Mouse (Mus musculus) limb, embryonic 14.5 days (tissue): ENCODE data around the gene Tacstd2. TPM values are rescaled to one million over a fixed set of nuclear protein-coding genes. Genes with fewer than 3 reads are reported as not detected.

ENCODE experiments used
- ATAC-seq: fragments of 200-750 bp; cut with Nextera tagmentation; 2 replicates; pipeline ENCODE4 v1.8.0; 2017; ENCODE audit warnings: low read depth, moderate number of reproducible peaks, moderate TSS enrichment; ENCODE audit not compliant: low FRiP score
- DNase-seq: peaks from one replicate; pipeline ENCODE4 v3.0.0-alpha.2; 2015; ENCODE audit warnings: low spot score
- H3K27ac ChIP-seq: fragments of 300-500 bp; sonication (generic); replicated peaks from 2 replicates; pipeline ENCODE4 v1.5.1; 2014; ENCODE audit warnings: low read depth, mild to moderate bottlenecking, low read length, moderate library complexity, mixed read lengths
- H3K27me3 ChIP-seq: fragments of 300-500 bp; sonication (generic); 2 replicates; pipeline ENCODE4 v1.6.1; 2014; ENCODE audit warnings: low read length, mixed read lengths; ENCODE audit not compliant: control insufficient read depth, insufficient read depth
- H3K36me3 ChIP-seq: fragments of 300-500 bp; sonication (generic); 2 replicates; pipeline ENCODE4 v1.6.1; 2014; ENCODE audit warnings: mild to moderate bottlenecking, low read length, moderate library complexity, mixed read lengths; ENCODE audit not compliant: control insufficient read depth, insufficient read depth
- H3K4me1 ChIP-seq: fragments of 300-500 bp; sonication (generic); 2 replicates; pipeline ENCODE4 v1.6.1; 2014; ENCODE audit warnings: antibody characterized with exemption, low read length, mixed read lengths; ENCODE audit not compliant: control insufficient read depth, insufficient read depth
- H3K4me2 ChIP-seq: fragments of 300-500 bp; sonication (generic); replicated peaks from 2 replicates; pipeline ENCODE4 v1.6.1; 2014; ENCODE audit warnings: low read depth, mild to moderate bottlenecking, low read length, moderate library complexity; ENCODE audit not compliant: severe bottlenecking
- H3K4me3 ChIP-seq: fragments of 300-500 bp; sonication (generic); replicated peaks from 2 replicates; pipeline ENCODE4 v1.5.1; 2014; ENCODE audit warnings: low read length
- H3K9ac ChIP-seq: fragments of 300-500 bp; sonication (generic); 2 replicates; pipeline ENCODE4 v1.6.1; 2014; ENCODE audit warnings: mild to moderate bottlenecking, low read depth, low read length, moderate library complexity; ENCODE audit not compliant: severe bottlenecking
- H3K9me3 ChIP-seq: fragments of 300-500 bp; sonication (generic); 2 replicates; pipeline ENCODE4 v1.6.1; 2016; ENCODE audit warnings: low read length; ENCODE audit not compliant: control insufficient read depth
- POLR2A ChIP-seq: fragments of 200-500 bp; IDR thresholded peaks from 2 replicates; pipeline ENCODE4 v1.8.0; 2012; ENCODE audit warnings: inconsistent platforms, mild to moderate bottlenecking, moderate library complexity, borderline replicate concordance; ENCODE audit not compliant: insufficient read depth, insufficient read length; ENCODE audit errors: extremely low read depth
- WGBS: fragments of 180-500 bp; shearing (Covaris S2); extraction: QIAGEN DNeasy Blood & Tissue Kit; methylation state at CpG from one replicate; pipeline ENCODE4 v1.1.7; 2014; 5-methylcytosine and 5-hydroxymethylcytosine counted together
- polyA plus RNA-seq, 2 experiments: library from polyadenylated mRNA; depleted of rRNA in 1 of 2; stranded (reverse) in 1 of 2; unstranded in 1 of 2; fragments of >200 nt; fragmentation: Nextera tagmentation in 1 of 2; extraction: Ambion mirVana in 1 of 2; gene quantifications; 2 replicates each; pipeline versions ENCODE4 v1.2.1 to v1.2.3; 2012 to 2014

The Tacstd2 gene
- polyA plus RNA-seq (2012; rRNA removed) (70.8 and 87.1 TPM in 2 replicates), polyA plus RNA-seq (2014; fragmentation: Nextera tagmentation; extraction: Ambion mirVana) (152 and 195 TPM in 2 replicates)

- DNase-seq (no peak), ATAC-seq (no peak; the same call in 1 of the 2 replicates)
- Histone ChIP-seq H3K27me3 (peaks cover 53% of the 10 kb centered on the region), H3K4me1 (peaks cover 6% of the 10 kb centered on the region), H3K36me3 (no peaks in the 10 kb centered on the region), H3K9ac (peak within 1 kb of the TSS; percentile 38), H3K4me2 (peak within 1 kb of the TSS; percentile 64), H3K27ac (no peak within 1 kb of the TSS), H3K4me3 (peak within 1 kb of the TSS; percentile 41), H3K9me3 (no peaks in the 10 kb centered on the region)
- TF ChIP-seq POLR2A = no peak
- 5% methylated on average over 7 of the region's 8 CpGs for WGBS
These were observed at the start of gene Tacstd2 for GRCm38 (mm10) chr6:67535777-67536054. Gene Tacstd2, minus strand, starts transcription at chr6:67535796.

GRCm38 (mm10) chr6:67566270-67566669, 30.7 kb upstream of the Tacstd2 start:
- no peaks in the 10 kb centered on the region for H3K4me1 ChIP-seq
- 86% methylated on average over 3 of the region's 3 CpGs for WGBS
- ATAC-seq (no peak), DNase-seq (no peak)
- no peak overlapping the region for H3K4me2 ChIP-seq
- no peak for TF ChIP-seq POLR2A
- H3K27me3 ChIP-seq = no peaks in the 10 kb centered on the region
- no peaks in the 10 kb centered on the region for H3K36me3 ChIP-seq
- H3K4me3 ChIP-seq = no peak overlapping the region
- H3K9ac ChIP-seq = no peak overlapping the region
- no peaks in the 10 kb centered on the region for H3K9me3 ChIP-seq
- H3K27ac ChIP-seq = no peak overlapping the region

- Histone ChIP-seq H3K9me3 (no peaks in the 10 kb centered on the region), H3K4me1 (no peaks in the 10 kb centered on the region), H3K4me3 (no peak overlapping the region), H3K27me3 (no peaks in the 10 kb centered on the region), H3K36me3 (no peaks in the 10 kb centered on the region), H3K27ac (no peak overlapping the region), H3K4me2 (no peak overlapping the region), H3K9ac (no peak overlapping the region)
- no peak for TF ChIP-seq POLR2A
- no peak for ATAC-seq
- no peak for DNase-seq
These were observed 19.8 kb upstream of the Tacstd2 start for GRCm38 (mm10) chr6:67555376-67555775.

- no peak for ATAC-seq
- no peak for TF ChIP-seq POLR2A
- Histone ChIP-seq H3K9me3 (no peaks in the 10 kb centered on the region), H3K4me2 (no peak overlapping the region), H3K36me3 (no peaks in the 10 kb centered on the region), H3K27ac (no peak overlapping the region), H3K9ac (no peak overlapping the region), H3K4me1 (no peaks in the 10 kb centered on the region), H3K4me3 (no peak overlapping the region), H3K27me3 (no peaks in the 10 kb centered on the region)
- DNase-seq = no peak
- WGBS = 9% methylated on average over 1 of the region's 1 CpGs
These were observed 14.0 kb upstream of the Tacstd2 start for GRCm38 (mm10) chr6:67549550-67549949.

- Histone ChIP-seq H3K9ac (peak overlapping the region; percentile 38), H3K9me3 (no peaks in the 10 kb centered on the region), H3K27ac (no peak overlapping the region), H3K4me1 (peaks cover 6% of the 10 kb centered on the region), H3K27me3 (peaks cover 53% of the 10 kb centered on the region), H3K4me3 (peak overlapping the region; percentile 41), H3K4me2 (peak overlapping the region; percentile 64), H3K36me3 (no peaks in the 10 kb centered on the region)
- TF ChIP-seq POLR2A = no peak
- WGBS = 1% methylated on average over 57 of the region's 62 CpGs
- DNase-seq (peak; percentile 29), ATAC-seq (peak; percentile 11)
These were observed 405 bp downstream of the Tacstd2 start for GRCm38 (mm10) chr6:67535005-67535776.
